Mouse (Mus musculus) thymus, postnatal 36 days (tissue): ENCODE data around the gene Hmces.

Experiments
- DNase-seq, 2 experiments: peaks; one replicate each; pipeline ENCODE4 v3.0.0; 2022; ENCODE audit warnings: mixed read lengths in 2 of 2

Hmces gene

GRCm38 (mm10) chr6:87913661-87914325 is at the start of gene Hmces:
Hmces (plus strand) TSS chr6:87913935.
- peak; percentile 79 to 83 for DNase-seq

GRCm38 (mm10) chr6:87866211-87866610 is 47.5 kb upstream of the Hmces start:
- DNase-seq = no peak

GRCm38 (mm10) chr6:87867256-87867655 is 46.5 kb upstream of the Hmces start:
- DNase-seq = no peak

GRCm38 (mm10) chr6:87868871-87869506 is 44.7 kb upstream of the Hmces start:
- no peak for DNase-seq

- DNase-seq = no peak
Measured at GRCm38 (mm10) chr6:87870440-87870839, 43.3 kb upstream of the Hmces start.

- DNase-seq = no peak
Measured at GRCm38 (mm10) chr6:87871240-87871639, 42.5 kb upstream of the Hmces start.

GRCm38 (mm10) chr6:87873104-87873503 is 40.6 kb upstream of the Hmces start:
- DNase-seq = no peak

GRCm38 (mm10) chr6:87873963-87874362 is 39.8 kb upstream of the Hmces start:
- DNase-seq = no peak

- no peak for DNase-seq
Measured at GRCm38 (mm10) chr6:87875083-87875482, 38.7 kb upstream of the Hmces start.

- DNase-seq = no peak
Measured at GRCm38 (mm10) chr6:87875562-87875961, 38.2 kb upstream of the Hmces start.

GRCm38 (mm10) chr6:87876068-87876643 is 37.6 kb upstream of the Hmces start:
- DNase-seq = no peak

- DNase-seq = no peak
Measured at GRCm38 (mm10) chr6:87879010-87879409, 34.7 kb upstream of the Hmces start.

GRCm38 (mm10) chr6:87879628-87880027 is 34.1 kb upstream of the Hmces start:
- peak in 1 of 2 experiments; percentile 27 for DNase-seq

- DNase-seq = no peak
Measured at GRCm38 (mm10) chr6:87882221-87882620, 31.5 kb upstream of the Hmces start.

- DNase-seq = no peak
Measured at GRCm38 (mm10) chr6:87882816-87883215, 30.9 kb upstream of the Hmces start.

- DNase-seq = no peak
Measured at GRCm38 (mm10) chr6:87886721-87887120, 27.0 kb upstream of the Hmces start.

GRCm38 (mm10) chr6:87887594-87888233 is 26.0 kb upstream of the Hmces start, which contains the start of gene Copg1:
Copg1 (plus strand) TSS chr6:87887814.
- peak; percentile 99 to 100 for DNase-seq

GRCm38 (mm10) chr6:87893931-87894330 is 19.8 kb upstream of the Hmces start:
- DNase-seq = no peak

- no peak for DNase-seq
Measured at GRCm38 (mm10) chr6:87898028-87898427, 15.7 kb upstream of the Hmces start.

- DNase-seq = no peak
Measured at GRCm38 (mm10) chr6:87906632-87907031, 7.1 kb upstream of the Hmces start.

GRCm38 (mm10) chr6:87909181-87909580 is 4.6 kb upstream of the Hmces start:
- no peak for DNase-seq

- DNase-seq = no peak
Measured at GRCm38 (mm10) chr6:87911559-87911958, 2.2 kb upstream of the Hmces start.

- DNase-seq = peak; percentile 36 to 40
Measured at GRCm38 (mm10) chr6:87914326-87915102, 779 bp downstream of the Hmces start.
